Mouse (Mus musculus): ENCODE results near the gene Ctnnbip1. TPM values are rescaled to one million over a fixed set of nuclear protein-coding genes. Genes with fewer than 3 reads are reported as not detected.
"Not testable (repeated sequence)": the region's sequence is repeated elsewhere in the genome, so short reads cannot be mapped to it uniquely, and the experiment has no call there.

Gene Ctnnbip1
- total RNA-seq, 2 experiments from 2014 or later: 33.6 to 37.4 TPM

DNA sequence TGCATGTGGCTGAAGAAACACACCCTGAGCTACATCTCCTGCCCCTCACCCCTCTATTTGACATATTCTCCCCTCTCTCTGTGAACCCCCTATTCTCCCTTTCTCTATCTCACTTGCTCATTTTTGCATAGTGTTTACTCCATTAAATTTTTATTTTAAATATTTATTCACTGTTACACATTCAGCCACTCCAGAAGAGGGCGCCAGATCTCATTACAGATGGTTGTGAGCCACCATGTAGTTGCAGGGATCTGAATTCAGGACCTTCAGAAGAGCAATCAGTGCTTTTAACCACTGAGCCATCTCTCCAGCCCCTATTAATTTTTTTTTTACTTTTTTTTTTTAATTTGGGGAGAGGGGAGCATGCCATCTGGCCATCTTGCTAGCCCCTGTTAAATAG lies 72.2 kb downstream of the Ctnnbip1 start:
- no peak for DNase-seq

- DNase-seq: no peak
These were observed 73.5 kb downstream of the Ctnnbip1 start for GRCm38 (mm10) chr4:149591486-149591885.

DNA sequence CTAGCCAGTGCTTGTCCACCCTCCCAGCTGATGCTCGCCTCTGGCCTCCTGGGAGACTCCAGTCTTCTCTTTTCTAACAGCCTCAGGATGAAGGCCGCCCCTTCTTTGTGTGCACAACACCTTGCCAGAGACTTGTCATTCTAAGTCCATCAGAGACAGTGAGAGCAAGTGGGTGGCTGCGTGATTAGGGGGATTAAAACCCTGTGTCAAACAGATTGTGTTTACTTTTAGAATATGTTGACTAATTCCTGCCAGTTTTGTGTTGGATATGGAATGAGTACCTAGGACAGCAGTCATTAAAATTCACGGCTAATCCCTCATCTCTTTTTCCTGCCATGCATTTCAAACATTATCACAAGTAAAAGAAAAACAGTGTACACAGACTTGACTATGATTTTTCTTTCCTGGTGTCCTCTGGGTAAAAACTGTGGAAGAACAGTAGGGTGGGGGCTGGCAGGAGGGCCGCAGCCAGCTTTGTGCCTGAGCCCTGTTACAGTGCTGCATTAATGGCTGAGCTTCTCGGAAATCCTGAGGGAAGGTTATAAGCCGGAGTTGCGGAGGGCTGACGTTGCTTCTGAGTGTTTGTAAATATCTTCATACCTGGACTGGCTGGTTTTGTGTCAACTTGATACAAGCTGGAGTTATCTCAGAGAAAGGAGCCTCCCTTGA lies 77.0 kb downstream of the Ctnnbip1 start:
- DNase-seq: no peak

GRCm38 (mm10) chr4:149597641-149598208 lies 79.7 kb downstream of the Ctnnbip1 start:
- DNase-seq: no peak

- DNase-seq: no peak
These were observed 81.5 kb downstream of the Ctnnbip1 start for GRCm38 (mm10) chr4:149599549-149599948.

GRCm38 (mm10) chr4:149600130-149600529 lies 82.1 kb downstream of the Ctnnbip1 start:
- no peak for DNase-seq

- DNase-seq: no peak
These were observed 83.4 kb downstream of the Ctnnbip1 start for GRCm38 (mm10) chr4:149601484-149601883.

GRCm38 (mm10) chr4:149602236-149602635 lies 84.2 kb downstream of the Ctnnbip1 start:
- DNase-seq: no peak

GRCm38 (mm10) chr4:149603860-149604259 lies 85.8 kb downstream of the Ctnnbip1 start:
- DNase-seq: no peak

GRCm38 (mm10) chr4:149604518-149604917 lies 86.5 kb downstream of the Ctnnbip1 start:
- DNase-seq: no peak

- no peak for DNase-seq
These were observed 88.0 kb downstream of the Ctnnbip1 start for GRCm38 (mm10) chr4:149606056-149606455.

- DNase-seq: no peak
These were observed 88.8 kb downstream of the Ctnnbip1 start for GRCm38 (mm10) chr4:149606766-149607358.

DNA sequence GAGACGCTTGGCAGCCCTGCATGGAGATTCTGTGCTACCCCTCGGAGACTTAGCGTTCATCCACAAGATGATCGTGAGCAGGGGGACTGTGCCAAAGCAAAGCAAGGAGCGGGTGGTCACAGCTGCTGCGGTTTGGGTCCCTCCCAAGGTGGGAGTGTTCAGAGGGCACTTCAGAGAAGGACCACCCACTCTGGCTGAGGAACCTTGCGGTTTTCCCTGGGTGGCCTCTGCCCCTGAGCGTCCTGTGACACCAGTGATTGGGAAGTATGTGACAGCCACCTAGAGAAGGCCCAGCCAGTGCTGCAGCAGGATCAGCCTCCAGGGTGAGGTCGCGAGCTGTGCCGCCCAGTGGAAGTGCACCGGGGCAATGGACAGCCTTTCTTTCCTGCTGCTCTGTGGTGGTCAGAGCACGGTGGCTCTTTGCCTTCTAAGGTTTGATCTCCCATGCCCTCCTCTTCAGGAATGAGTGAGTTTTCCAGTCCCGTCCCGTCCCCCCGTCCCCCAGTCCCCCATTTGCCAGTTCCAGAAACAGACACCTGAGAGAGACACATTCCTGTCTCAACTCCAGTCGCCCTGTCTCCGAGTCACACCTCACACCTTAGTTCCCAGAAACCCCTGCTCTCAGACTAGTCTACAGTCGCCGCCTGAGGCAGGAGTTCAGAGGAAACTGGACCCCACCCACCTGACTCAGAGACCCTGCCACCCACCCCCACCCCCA lies 89.7 kb downstream of the Ctnnbip1 start:
- DNase-seq: no peak

- no peak for DNase-seq
These were observed 90.2 kb downstream of the Ctnnbip1 start for GRCm38 (mm10) chr4:149608309-149608638.

- DNase-seq: no peak
These were observed 91.4 kb downstream of the Ctnnbip1 start for GRCm38 (mm10) chr4:149609256-149610025.

DNA sequence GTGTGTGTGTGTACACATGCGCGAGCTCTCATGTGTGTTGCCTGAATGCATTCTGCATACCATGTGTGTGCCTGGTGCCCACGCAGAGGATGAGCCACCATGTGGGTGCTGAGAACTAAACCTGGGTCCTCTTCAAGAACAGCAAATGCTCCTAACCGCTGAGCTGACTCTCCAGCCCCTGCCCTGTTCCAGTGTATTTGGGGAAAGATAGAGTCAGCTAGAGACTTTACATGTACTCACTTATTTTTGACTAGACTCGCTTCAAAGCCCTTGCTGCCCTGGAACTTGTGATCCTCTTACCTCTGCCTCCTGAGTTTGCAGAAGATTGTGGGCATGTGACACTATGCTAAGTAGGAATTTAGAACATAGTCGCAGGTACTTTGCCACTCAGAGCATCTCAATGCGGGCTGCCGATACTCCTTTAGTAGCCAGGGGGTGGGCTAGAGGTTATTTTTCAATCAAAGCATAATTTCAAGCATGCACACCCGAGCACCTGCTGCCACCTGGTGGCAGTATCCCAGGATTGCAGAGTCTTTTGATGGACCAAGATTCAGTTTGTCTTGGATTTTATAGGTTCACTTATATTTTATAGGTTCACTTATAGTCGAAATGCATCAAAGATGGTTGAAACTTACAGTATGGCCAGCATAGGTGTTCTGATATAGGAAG lies 93.5 kb downstream of the Ctnnbip1 start:
- peak in 1 of 2 experiments; percentile 45 for DNase-seq

- not testable (repeated sequence) for DNase-seq
These were observed 95.5 kb downstream of the Ctnnbip1 start for GRCm38 (mm10) chr4:149613497-149613896.

GRCm38 (mm10) chr4:149614869-149615268 lies 96.8 kb downstream of the Ctnnbip1 start:
- no peak for DNase-seq
